Mouse (Mus musculus): ENCODE data around the gene Cpsf3. TPM values are rescaled to one million over a fixed set of nuclear protein-coding genes. Genes with fewer than 3 reads are reported as not detected.

Gene Cpsf3
- total and polyA plus RNA-seq, 2 experiments from 2014 or later = 26.7 to 51.8 TPM

DNA sequence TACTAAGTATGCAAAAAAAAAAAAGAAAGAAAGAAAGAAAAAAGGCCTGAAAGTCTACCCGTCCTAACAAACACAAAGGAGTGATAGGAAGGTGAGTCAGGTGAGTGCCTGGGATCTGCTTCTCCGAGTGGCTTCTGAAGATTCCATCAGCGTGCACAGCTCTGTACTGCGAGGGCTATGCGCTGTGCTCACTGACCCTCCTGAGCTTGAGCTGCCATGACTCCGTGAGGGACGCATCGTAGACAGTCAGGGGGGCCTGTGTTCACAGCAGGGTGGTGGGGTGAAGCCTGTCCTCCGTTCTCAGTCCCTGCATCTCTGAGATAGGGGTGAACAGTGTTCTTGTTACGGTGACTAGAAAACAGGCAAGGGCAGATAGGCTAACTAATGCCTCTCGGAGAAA is 13.7 kb downstream of the Cpsf3 start:
- TF ChIP-seq CTCF (IDR thresholded peaks at IDR 0.05; ENCODE audit: low read depth) = no peak
- no peak for TF ChIP-seq EP300 (IDR thresholded peaks at IDR 0.05; ENCODE audit: low read depth)
- no peak for DNase-seq (ENCODE audit: low spot score)
- no peaks in the 10 kb centered on the region for H3K27me3 ChIP-seq (ENCODE audit: control insufficient read depth, insufficient read depth, low read length)
- no peak overlapping the region for H3K9ac ChIP-seq (replicated peaks; ENCODE audit: low read depth, low read length)
- H3K4me2 ChIP-seq (ENCODE audit: low read depth, low read length) = no peak overlapping the region
- no peak for ATAC-seq (ENCODE audit: insufficient read depth, low read depth)
- H3K9me3 ChIP-seq (replicated peaks; ENCODE audit: control insufficient read depth, low read length) = no peaks in the 10 kb centered on the region
- H3K4me3 ChIP-seq (ENCODE audit: low read depth, low read length) = no peak overlapping the region
- peaks cover 88% of the 10 kb centered on the region for H3K36me3 ChIP-seq (replicated peaks; ENCODE audit: control insufficient read depth, insufficient read depth, low read length)
- H3K4me1 ChIP-seq (ENCODE audit: control insufficient read depth, insufficient read depth) = no peaks in the 10 kb centered on the region
- WGBS = 87% methylated on average over 11 of the region's 11 CpGs
- H3K27ac ChIP-seq (ENCODE audit: low read depth) = no peak overlapping the region

DNA sequence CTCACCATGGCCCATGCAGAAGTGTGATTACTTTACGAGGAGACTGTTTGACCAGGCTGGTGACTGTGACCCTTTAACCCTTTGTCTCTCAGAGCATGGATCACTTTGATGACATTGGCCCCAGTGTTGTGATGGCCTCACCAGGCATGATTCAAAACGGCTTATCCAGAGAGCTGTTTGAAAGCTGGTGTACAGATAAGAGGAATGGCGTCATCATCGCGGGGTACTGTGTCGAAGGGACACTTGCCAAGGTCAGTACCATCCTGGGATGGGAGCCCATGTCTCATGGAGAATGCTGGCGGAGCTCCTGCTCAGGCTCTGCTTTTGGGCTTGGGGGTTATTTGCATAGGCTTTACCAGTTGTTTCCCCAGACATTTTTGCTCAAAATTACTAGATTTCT is 16.1 kb downstream of the Cpsf3 start:
- Histone ChIP-seq H3K4me2 (ENCODE audit: low read depth, low read length) (no peak overlapping the region), H3K9me3 (replicated peaks; ENCODE audit: control insufficient read depth, low read length) (no peaks in the 10 kb centered on the region), H3K27me3 (ENCODE audit: control insufficient read depth, insufficient read depth, low read length) (no peaks in the 10 kb centered on the region), H3K9ac (replicated peaks; ENCODE audit: low read depth, low read length) (no peak overlapping the region), H3K36me3 (replicated peaks; ENCODE audit: control insufficient read depth, insufficient read depth, low read length) (peaks cover 86% of the 10 kb centered on the region), H3K27ac (ENCODE audit: low read depth) (no peak overlapping the region), H3K4me3 (ENCODE audit: low read depth, low read length) (no peak overlapping the region), H3K4me1 (ENCODE audit: control insufficient read depth, insufficient read depth) (no peaks in the 10 kb centered on the region)
- 47% methylated on average over 7 of the region's 7 CpGs for WGBS
- TF ChIP-seq CTCF (IDR thresholded peaks at IDR 0.05; ENCODE audit: low read depth) (no peak), EP300 (IDR thresholded peaks at IDR 0.05; ENCODE audit: low read depth) (no peak)
- peak; percentile 33; the same call in 1 of the 2 replicates for ATAC-seq (ENCODE audit: insufficient read depth, low read depth)
- DNase-seq (ENCODE audit: low spot score) = no peak

DNA sequence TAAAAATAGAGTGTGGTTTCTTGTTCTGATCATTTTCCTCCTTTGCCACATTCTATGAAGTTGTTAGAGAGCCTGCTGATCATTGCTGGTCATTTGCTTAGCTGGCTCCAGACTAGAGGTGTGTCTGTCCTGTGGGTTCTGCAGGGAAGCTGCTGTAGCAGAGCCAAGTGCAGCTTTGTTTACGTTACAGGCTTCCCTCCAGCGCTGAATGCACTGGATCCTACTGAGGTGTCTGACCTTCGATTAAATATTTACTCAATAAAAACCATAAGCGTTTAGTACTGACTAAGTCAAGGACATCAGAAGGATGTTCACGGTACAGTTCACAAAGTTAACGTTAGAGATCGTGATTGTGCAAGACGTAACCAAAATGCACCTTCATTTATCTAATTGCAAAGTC is 16.7 kb downstream of the Cpsf3 start:
- peak overlapping the region; percentile 39 for H3K27ac ChIP-seq (ENCODE audit: low read depth)
- H3K9me3 ChIP-seq (replicated peaks; ENCODE audit: control insufficient read depth, low read length) = no peaks in the 10 kb centered on the region
- no peak overlapping the region for H3K9ac ChIP-seq (replicated peaks; ENCODE audit: low read depth, low read length)
- peaks cover 87% of the 10 kb centered on the region for H3K36me3 ChIP-seq (replicated peaks; ENCODE audit: control insufficient read depth, insufficient read depth, low read length)
- WGBS = 82% methylated on average over 8 of the region's 8 CpGs
- TF ChIP-seq CTCF (IDR thresholded peaks at IDR 0.05; ENCODE audit: low read depth) (no peak), EP300 (IDR thresholded peaks at IDR 0.05; ENCODE audit: low read depth) (no peak)
- ATAC-seq (ENCODE audit: insufficient read depth, low read depth) = no peak
- H3K4me1 ChIP-seq (ENCODE audit: control insufficient read depth, insufficient read depth) = no peaks in the 10 kb centered on the region
- no peaks in the 10 kb centered on the region for H3K27me3 ChIP-seq (ENCODE audit: control insufficient read depth, insufficient read depth, low read length)
- H3K4me3 ChIP-seq (ENCODE audit: low read depth, low read length) = no peak overlapping the region
- no peak overlapping the region for H3K4me2 ChIP-seq (ENCODE audit: low read depth, low read length)
- DNase-seq (ENCODE audit: low spot score) = no peak

DNA sequence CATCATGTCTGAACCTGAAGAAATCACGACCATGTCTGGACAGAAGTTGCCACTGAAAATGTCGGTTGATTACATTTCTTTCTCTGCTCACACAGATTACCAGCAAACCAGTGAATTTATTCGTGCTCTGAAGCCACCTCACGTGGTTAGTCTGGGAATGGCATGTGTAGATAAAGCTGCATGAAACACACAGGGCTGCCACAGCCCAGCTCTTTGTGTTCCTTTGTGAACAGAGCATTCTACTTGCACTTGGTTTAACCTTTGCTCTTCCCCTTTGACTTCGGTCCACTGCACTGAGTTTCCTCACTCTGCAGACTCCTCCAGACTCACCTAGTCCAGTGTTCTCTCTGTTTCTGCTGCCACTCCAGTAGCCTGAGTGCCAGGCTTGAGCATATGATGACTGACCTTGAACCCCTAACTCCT is 17.2 kb downstream of the Cpsf3 start:
- no peak overlapping the region for H3K4me2 ChIP-seq (ENCODE audit: low read depth, low read length)
- H3K27ac ChIP-seq (ENCODE audit: low read depth) = peak overlapping the region; percentile 39; the same call in 1 of the 2 replicates
- H3K36me3 ChIP-seq (replicated peaks; ENCODE audit: control insufficient read depth, insufficient read depth, low read length) = peaks cover 87% of the 10 kb centered on the region
- no peaks in the 10 kb centered on the region for H3K4me1 ChIP-seq (ENCODE audit: control insufficient read depth, insufficient read depth)
- WGBS = 64% methylated on average over 5 of the region's 5 CpGs
- peak; percentile 54; the same call in 1 of the 2 replicates for ATAC-seq (ENCODE audit: insufficient read depth, low read depth)
- no peaks in the 10 kb centered on the region for H3K27me3 ChIP-seq (ENCODE audit: control insufficient read depth, insufficient read depth, low read length)
- no peak for TF ChIP-seq EP300 (IDR thresholded peaks at IDR 0.05; ENCODE audit: low read depth)
- no peak for TF ChIP-seq CTCF (IDR thresholded peaks at IDR 0.05; ENCODE audit: low read depth)
- no peak overlapping the region for H3K9ac ChIP-seq (replicated peaks; ENCODE audit: low read depth, low read length)
- no peak overlapping the region for H3K4me3 ChIP-seq (ENCODE audit: low read depth, low read length)
- no peak for DNase-seq (ENCODE audit: low spot score)
- H3K9me3 ChIP-seq (replicated peaks; ENCODE audit: control insufficient read depth, low read length) = no peaks in the 10 kb centered on the region

DNA sequence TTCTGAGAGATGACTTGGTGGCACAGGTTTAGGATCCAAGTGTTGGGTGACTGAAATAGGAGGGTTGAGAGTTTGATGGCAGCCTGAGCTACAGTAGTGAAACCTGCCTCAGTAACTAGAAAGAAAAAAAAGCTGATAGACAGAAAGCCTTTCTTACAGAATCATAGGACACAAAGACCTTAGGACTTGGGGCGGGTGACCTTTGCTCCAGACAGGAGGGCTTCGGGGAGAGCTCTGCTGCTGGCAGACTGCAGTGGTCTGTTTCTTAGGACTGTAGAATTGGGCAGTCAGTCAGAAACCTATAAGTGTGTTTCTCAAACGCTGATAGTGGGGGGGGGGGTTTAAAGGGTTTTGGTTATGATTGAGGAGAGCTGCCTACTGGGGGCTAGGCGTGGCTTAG is 20.6 kb downstream of the Cpsf3 start:
- Histone ChIP-seq H3K9me3 (replicated peaks; ENCODE audit: control insufficient read depth, low read length) (no peaks in the 10 kb centered on the region), H3K36me3 (replicated peaks; ENCODE audit: control insufficient read depth, insufficient read depth, low read length) (peaks cover 91% of the 10 kb centered on the region), H3K4me3 (ENCODE audit: low read depth, low read length) (no peak overlapping the region), H3K27me3 (ENCODE audit: control insufficient read depth, insufficient read depth, low read length) (no peaks in the 10 kb centered on the region), H3K4me1 (ENCODE audit: control insufficient read depth, insufficient read depth) (no peaks in the 10 kb centered on the region), H3K4me2 (ENCODE audit: low read depth, low read length) (no peak overlapping the region), H3K9ac (replicated peaks; ENCODE audit: low read depth, low read length) (no peak overlapping the region), H3K27ac (ENCODE audit: low read depth) (no peak overlapping the region)
- 87% methylated on average over 4 of the region's 4 CpGs for WGBS
- ATAC-seq (ENCODE audit: insufficient read depth, low read depth) (no peak), DNase-seq (ENCODE audit: low spot score) (no peak)
- TF ChIP-seq EP300 (IDR thresholded peaks at IDR 0.05; ENCODE audit: low read depth) (no peak), CTCF (IDR thresholded peaks at IDR 0.05; ENCODE audit: low read depth) (no peak)

DNA sequence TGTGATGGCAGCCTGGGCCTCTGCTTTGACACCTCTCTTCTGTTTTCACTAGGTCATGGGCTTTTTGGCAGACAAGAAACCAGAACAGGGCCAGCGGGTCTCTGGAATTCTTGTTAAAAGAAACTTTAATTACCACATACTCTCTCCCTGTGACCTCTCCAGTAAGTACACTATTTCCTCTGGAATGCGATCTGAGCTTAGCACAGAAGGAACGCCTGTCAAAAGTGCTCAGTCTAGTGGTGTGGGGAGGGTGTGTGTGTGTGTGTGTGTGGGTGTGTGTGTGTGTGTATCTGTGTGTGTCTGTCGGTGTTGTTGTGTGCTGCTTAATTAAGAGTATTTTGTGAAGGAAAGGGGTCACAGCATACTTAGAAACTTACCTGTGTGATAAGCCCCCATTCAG is 21.5 kb downstream of the Cpsf3 start:
- ATAC-seq (ENCODE audit: insufficient read depth, low read depth) (no peak), DNase-seq (ENCODE audit: low spot score) (no peak)
- Histone ChIP-seq H3K27ac (ENCODE audit: low read depth) (no peak overlapping the region), H3K9ac (replicated peaks; ENCODE audit: low read depth, low read length) (no peak overlapping the region), H3K4me1 (ENCODE audit: control insufficient read depth, insufficient read depth) (no peaks in the 10 kb centered on the region), H3K9me3 (replicated peaks; ENCODE audit: control insufficient read depth, low read length) (no peaks in the 10 kb centered on the region), H3K36me3 (replicated peaks; ENCODE audit: control insufficient read depth, insufficient read depth, low read length) (peaks cover 94% of the 10 kb centered on the region), H3K27me3 (ENCODE audit: control insufficient read depth, insufficient read depth, low read length) (no peaks in the 10 kb centered on the region), H3K4me3 (ENCODE audit: low read depth, low read length) (no peak overlapping the region), H3K4me2 (ENCODE audit: low read depth, low read length) (no peak overlapping the region)
- WGBS = 83% methylated on average over 4 of the region's 4 CpGs
- TF ChIP-seq EP300 (IDR thresholded peaks at IDR 0.05; ENCODE audit: low read depth) = no peak
